ENCODE assay signal across 8 mouse cellular contexts in the genomic region with DNA sequence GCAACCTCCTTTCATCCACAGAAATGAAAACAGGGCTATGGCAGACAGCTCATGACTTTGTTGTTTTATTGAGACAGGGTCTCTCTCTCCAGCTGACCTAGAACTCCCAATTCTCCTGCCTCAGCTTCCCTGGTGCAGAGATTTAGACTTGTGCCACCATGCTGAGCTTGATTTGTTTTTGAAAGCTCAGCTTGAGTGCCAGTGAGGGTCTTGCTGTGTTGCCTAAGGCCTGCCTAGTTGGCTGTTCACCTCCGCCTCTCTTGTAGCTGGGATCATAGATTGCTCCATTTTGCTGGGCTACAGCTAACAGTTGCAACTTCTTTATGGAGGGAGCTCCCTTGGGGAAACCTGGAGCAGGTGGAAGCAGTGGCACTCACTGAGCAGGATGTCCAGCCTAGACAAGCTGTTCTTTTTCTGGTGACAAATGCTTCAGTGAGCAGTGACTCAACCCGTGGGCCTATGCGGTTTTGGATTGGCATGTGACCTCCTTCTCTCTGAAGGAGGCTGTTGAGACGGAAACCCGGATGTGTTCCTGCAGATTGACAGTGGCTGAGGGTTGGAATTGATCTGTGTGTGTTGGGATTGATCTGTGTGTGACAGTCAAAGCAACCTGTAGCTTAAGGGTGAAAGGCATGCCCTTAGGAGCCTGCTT.
DNase-seq lines count a peak whose midpoint lies in the region; ATAC-seq and TF ChIP-seq lines count a peak whose summit lies in the region.

No protein-coding gene starts in this region.

- no peak for TF ChIP-seq CTCF in liver, postnatal 0 days (IDR thresholded peaks at IDR 0.05; ENCODE audit: low read depth)

- no peak for DNase-seq in liver, postnatal 0 days
- peak; percentile 33 for DNase-seq in ZHBTc4 (ENCODE audit: low read depth, low spot score)
- DNase-seq in embryonic facial prominence, embryonic 10.5 days (ENCODE audit: low spot score) = peak; percentile 10
- no peak for DNase-seq in urinary bladder, postnatal 4 days (ENCODE audit: low spot score in 2 of 2)
- DNase-seq in kidney, postnatal 36 days = no peak
- DNase-seq in urinary bladder, postnatal 36 days (ENCODE audit: low spot score in 2 of 2) = no peak

- WGBS in liver, postnatal 0 days (ENCODE audit: insufficient replicate concordance) = 36% methylated on average over 5 of the region's 5 CpGs
- WGBS in liver, embryonic 12.5 days (ENCODE audit: insufficient replicate concordance) = 31% methylated on average over 5 of the region's 5 CpGs
- WGBS in embryonic facial prominence, embryonic 10.5 days = 33% methylated on average over 5 of the region's 5 CpGs
- 55% methylated on average over 5 of the region's 5 CpGs for WGBS in limb, embryonic 13.5 days

- H3K4me3 ChIP-seq in liver, postnatal 0 days (ENCODE audit: low read depth, low read length) = no peak overlapping the region
- H3K4me3 ChIP-seq in liver, embryonic 12.5 days = no peak overlapping the region
- peak overlapping the region; percentile 65 for H3K4me3 ChIP-seq in embryonic facial prominence, embryonic 10.5 days
- no peak overlapping the region for H3K4me3 ChIP-seq in limb, embryonic 13.5 days

- H3K27ac ChIP-seq in liver, postnatal 0 days (ENCODE audit: low read depth) = no peak overlapping the region
- H3K27ac ChIP-seq in liver, embryonic 12.5 days = no peak overlapping the region
- H3K27ac ChIP-seq in embryonic facial prominence, embryonic 10.5 days (replicated peaks) = no peak overlapping the region; the same call in 1 of the 2 replicates
- H3K27ac ChIP-seq in limb, embryonic 13.5 days = no peak overlapping the region

- no peaks in the 10 kb centered on the region for H3K9me3 ChIP-seq in liver, postnatal 0 days (ENCODE audit: low read length)
- H3K9me3 ChIP-seq in liver, embryonic 12.5 days (replicated peaks) = no peaks in the 10 kb centered on the region
- no peaks in the 10 kb centered on the region for H3K9me3 ChIP-seq in embryonic facial prominence, embryonic 10.5 days
- no peaks in the 10 kb centered on the region for H3K9me3 ChIP-seq in limb, embryonic 13.5 days

- TF ChIP-seq EP300 in liver, postnatal 0 days (IDR thresholded peaks at IDR 0.05; ENCODE audit: low read depth) = no peak

- H3K27me3 ChIP-seq in liver, postnatal 0 days (ENCODE audit: insufficient read depth, low read length) = peaks cover 6% of the 10 kb centered on the region; the same call in 1 of the 2 replicates
- H3K27me3 ChIP-seq in liver, embryonic 12.5 days (replicated peaks) = peaks cover 22% of the 10 kb centered on the region
- H3K27me3 ChIP-seq in embryonic facial prominence, embryonic 10.5 days (replicated peaks; ENCODE audit: low read depth, poor library complexity, severe bottlenecking) = peaks cover 9% of the 10 kb centered on the region; the same call in 1 of the 2 replicates
- H3K27me3 ChIP-seq in limb, embryonic 13.5 days = peaks cover 11% of the 10 kb centered on the region

- H3K4me2 ChIP-seq in liver, postnatal 0 days (ENCODE audit: low read depth, low read length) = peak overlapping the region; percentile 70; the same call in 1 of the 2 replicates
- H3K4me2 ChIP-seq in liver, embryonic 12.5 days = no peak overlapping the region
- H3K4me2 ChIP-seq in limb, embryonic 13.5 days (replicated peaks) = 0 out of 2 replicates have a peak overlapping the region, but pooled peaks have one; percentile 81

- ATAC-seq in liver, postnatal 0 days = no peak; the same call in 1 of the 2 replicates
- no peak for ATAC-seq in liver, embryonic 12.5 days
- no peak for ATAC-seq in limb, embryonic 13.5 days (ENCODE audit: low FRiP score, low read depth)

- no peaks in the 10 kb centered on the region for H3K36me3 ChIP-seq in liver, postnatal 0 days (replicated peaks; ENCODE audit: insufficient read depth, low read length)
- H3K36me3 ChIP-seq in liver, embryonic 12.5 days = no peaks in the 10 kb centered on the region
- no peaks in the 10 kb centered on the region for H3K36me3 ChIP-seq in embryonic facial prominence, embryonic 10.5 days (replicated peaks)
- H3K36me3 ChIP-seq in limb, embryonic 13.5 days = no peaks in the 10 kb centered on the region

- peaks cover 3% of the 10 kb centered on the region; the same call in 1 of the 2 replicates for H3K4me1 ChIP-seq in liver, postnatal 0 days (ENCODE audit: insufficient read depth)
- H3K4me1 ChIP-seq in liver, embryonic 12.5 days = 0 out of 2 replicates have a peak, but pooled peaks cover 5% of the 10 kb centered on the region
- H3K4me1 ChIP-seq in embryonic facial prominence, embryonic 10.5 days = peaks cover 26% of the 10 kb centered on the region
- peaks cover 5% of the 10 kb centered on the region for H3K4me1 ChIP-seq in limb, embryonic 13.5 days

- H3K9ac ChIP-seq in liver, postnatal 0 days (replicated peaks) = no peak overlapping the region
- no peak overlapping the region for H3K9ac ChIP-seq in liver, embryonic 12.5 days
- no peak overlapping the region for H3K9ac ChIP-seq in limb, embryonic 13.5 days

Comparison
In these comparisons a context has a peak if more than half of its experiments do, and no peak if none do; other contexts are left out.
1. DNase-seq: peak in ZHBTc4 (single experiment) and embryonic facial prominence, embryonic 10.5 days (single experiment); none in liver, postnatal 0 days (single experiment), urinary bladder, postnatal 4 days (0 of 2), kidney, postnatal 36 days (0 of 2) and urinary bladder, postnatal 36 days (0 of 2).